Mouse (Mus musculus): ENCODE results near the gene March8.

DNA sequence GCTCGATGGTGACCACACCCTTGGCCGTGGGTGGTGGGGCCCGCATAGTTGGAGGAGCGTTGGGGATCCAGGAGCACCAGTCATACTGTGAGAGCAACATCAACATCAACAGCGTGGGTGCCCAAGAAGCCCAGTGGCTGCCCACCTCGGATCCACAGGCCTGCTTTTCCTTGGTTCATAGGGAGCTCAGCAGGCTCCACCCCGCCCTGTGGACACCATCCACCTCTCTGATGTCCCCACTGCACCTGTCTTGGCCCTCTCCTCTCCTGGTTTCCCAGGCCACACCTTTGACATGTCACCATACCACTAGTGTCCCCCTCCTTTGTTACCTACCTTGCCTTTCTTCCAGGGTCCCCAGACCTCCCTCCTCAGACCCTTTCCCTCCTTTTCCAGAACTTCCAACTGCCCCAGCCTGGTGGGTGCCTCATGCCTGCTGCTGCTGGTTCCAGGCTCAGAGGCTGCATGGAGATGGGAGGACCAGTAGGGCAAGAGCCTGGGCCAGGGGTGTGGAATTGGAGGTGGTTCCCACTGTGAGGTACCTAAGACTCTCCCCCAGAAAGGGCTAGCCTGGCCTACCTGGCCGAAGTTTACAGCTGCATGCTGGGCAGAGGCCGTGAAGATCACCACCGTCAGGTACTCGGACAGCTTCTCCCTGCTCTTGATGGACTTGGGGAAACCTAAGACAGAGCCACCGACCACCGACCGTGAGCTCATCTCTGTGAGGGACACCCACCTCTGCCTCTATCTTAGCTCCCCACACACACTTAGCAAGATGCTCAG lies 74.9 kb downstream of the March8 start:
- TF ChIP-seq CTCF (IDR thresholded peaks at IDR 0.05; ENCODE audit: borderline replicate concordance, extremely low read depth, insufficient read depth, insufficient read length) = no peak
- no peak for TF ChIP-seq POLR2A (IDR thresholded peaks at IDR 0.05; ENCODE audit: borderline replicate concordance, extremely low read depth, insufficient read depth, insufficient read length, poor library complexity, severe bottlenecking)

All from brain, embryonic 14.5 days (tissue).